In the genomic region with DNA sequence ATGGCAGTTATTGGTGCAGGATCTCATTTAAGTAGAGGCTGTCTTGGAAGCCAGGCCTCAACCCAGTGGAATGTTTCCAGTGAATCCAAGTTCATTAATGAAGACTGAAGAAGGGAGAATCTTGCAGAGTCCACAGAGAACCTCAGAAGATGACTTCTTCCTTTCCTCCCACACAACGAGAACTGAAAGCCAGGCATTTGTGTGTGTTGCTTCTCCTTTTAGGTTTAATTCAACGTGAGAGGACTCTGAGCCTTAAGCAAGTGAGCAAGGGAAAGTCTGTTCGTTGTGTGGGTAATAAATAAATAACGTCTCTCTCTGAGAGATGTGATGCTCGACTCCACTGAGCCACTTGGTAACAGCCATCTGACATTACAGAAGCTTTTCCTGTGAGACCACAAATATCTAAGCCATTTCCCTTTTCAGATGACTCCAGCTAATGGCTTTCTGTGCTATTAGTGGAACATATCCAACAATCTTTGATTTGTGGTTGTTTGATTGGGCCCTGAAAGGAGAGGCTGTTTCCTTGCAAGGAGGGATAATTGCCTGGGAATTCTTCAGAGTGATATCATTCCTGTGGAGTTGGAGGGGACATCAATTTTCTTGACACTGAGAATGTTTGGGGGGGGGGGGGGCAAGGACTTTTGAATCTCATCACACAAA, we compare ENCODE assay signal across 15 mouse cellular contexts.
DNase-seq lines count a peak whose midpoint lies in the region; ATAC-seq and TF ChIP-seq lines count a peak whose summit lies in the region.
"Had no signal": no experiment of that assay in that cellular context is flagged by ENCODE, and none has a peak within 500 bp of the region (broad histone marks: within the 10 kb centered on the region; RNA-seq: fewer than 3 reads in every experiment).

No protein-coding gene starts in this region.

- H3K79me3 ChIP-seq in C2C12 (ENCODE audit: low read depth): no peaks in the 10 kb centered on the region

- WGBS in intestine, embryonic 14.5 days: 21% methylated on average over 5 of the region's 5 CpGs
- WGBS in intestine, postnatal 0 days: 35% methylated on average over 5 of the region's 5 CpGs
- 21% methylated on average over 5 of the region's 5 CpGs for WGBS in kidney, embryonic 16.5 days
- WGBS in forebrain, embryonic 11.5 days: 78% methylated on average over 5 of the region's 5 CpGs

- TF ChIP-seq CTCF in intestine, postnatal 0 days (IDR thresholded peaks at IDR 0.05; ENCODE audit: low read depth): no peak
- no peak for TF ChIP-seq CTCF in C2C12 (IDR thresholded peaks at IDR 0.05; ENCODE audit: control insufficient read depth, insufficient read depth, insufficient read length)

- H3K79me2 ChIP-seq in C2C12 (ENCODE audit: control insufficient read depth, insufficient read depth): no peaks in the 10 kb centered on the region

- H3K27me3 ChIP-seq in intestine, embryonic 14.5 days (replicated peaks; ENCODE audit: control insufficient read depth, insufficient read depth, low read length): no peaks in the 10 kb centered on the region
- H3K27me3 ChIP-seq in intestine, postnatal 0 days (replicated peaks; ENCODE audit: control insufficient read depth, insufficient read depth, low read length): no peaks in the 10 kb centered on the region
- no peaks in the 10 kb centered on the region for H3K27me3 ChIP-seq in C2C12 (ENCODE audit: control insufficient read depth, insufficient read depth, insufficient read length)
- H3K27me3 ChIP-seq in kidney, embryonic 16.5 days (ENCODE audit: insufficient read depth, low read length): no peaks in the 10 kb centered on the region
- no peaks in the 10 kb centered on the region for H3K27me3 ChIP-seq in forebrain, embryonic 11.5 days (ENCODE audit: control insufficient read depth, insufficient read depth, low read length)
- H3K27me3 ChIP-seq: hindbrain, embryonic 13.5 days had no signal

- peaks cover 10% of the 10 kb centered on the region for H3K4me1 ChIP-seq in intestine, embryonic 14.5 days (replicated peaks; ENCODE audit: control insufficient read depth, insufficient read depth, low read length)
- H3K4me1 ChIP-seq in intestine, postnatal 0 days (replicated peaks; ENCODE audit: control insufficient read depth, insufficient read depth, low read length): no peaks in the 10 kb centered on the region
- H3K4me1 ChIP-seq in kidney, embryonic 16.5 days (ENCODE audit: insufficient read depth, low read length): peaks cover 11% of the 10 kb centered on the region
- no peaks in the 10 kb centered on the region for H3K4me1 ChIP-seq in forebrain, embryonic 11.5 days (replicated peaks; ENCODE audit: control insufficient read depth, insufficient read depth, low read length)
- H3K4me1 ChIP-seq: hindbrain, embryonic 13.5 days had no signal

- no peaks in the 10 kb centered on the region for H3K9me3 ChIP-seq in intestine, embryonic 14.5 days (ENCODE audit: control insufficient read depth, low read length)
- no peaks in the 10 kb centered on the region for H3K9me3 ChIP-seq in intestine, postnatal 0 days (ENCODE audit: control insufficient read depth)
- H3K9me3 ChIP-seq in kidney, embryonic 16.5 days (ENCODE audit: low read length): no peaks in the 10 kb centered on the region
- no peaks in the 10 kb centered on the region for H3K9me3 ChIP-seq in forebrain, embryonic 11.5 days (ENCODE audit: control insufficient read depth, low read length)
- H3K9me3 ChIP-seq: hindbrain, embryonic 13.5 days had no signal

- H3ac ChIP-seq in C2C12 (ENCODE audit: control insufficient read depth, insufficient read length, low read depth): no peak overlapping the region

- DNase-seq in intestine, embryonic 14.5 days (ENCODE audit: low spot score): no peak
- peak; percentile 35 for DNase-seq in adipocyte (ENCODE audit: low spot score)
- DNase-seq in forebrain, embryonic 11.5 days (ENCODE audit: low spot score): no peak
- DNase-seq in adrenal gland, adult 2 months: no peak
- DNase-seq in spleen, postnatal 14 days (ENCODE audit: low spot score in 2 of 2): no peak
- DNase-seq: cerebellum, adult 18-20 months; gastrocnemius, postnatal 10 days; liver, postnatal 0 days; midbrain, embryonic 14.5 days; right cerebral cortex, postnatal 14 days had no signal

- no peak overlapping the region for H3K4me3 ChIP-seq in intestine, embryonic 14.5 days (ENCODE audit: low read depth, low read length)
- H3K4me3 ChIP-seq in intestine, postnatal 0 days (ENCODE audit: low read depth, low read length): no peak overlapping the region
- no peak overlapping the region for H3K4me3 ChIP-seq in C2C12 (ENCODE audit: insufficient read depth, poor library complexity, severe bottlenecking)
- no peak overlapping the region for H3K4me3 ChIP-seq in kidney, embryonic 16.5 days (ENCODE audit: low read length)
- no peak overlapping the region for H3K4me3 ChIP-seq in forebrain, embryonic 11.5 days (ENCODE audit: low read depth, low read length)
- H3K4me3 ChIP-seq: hindbrain, embryonic 13.5 days had no signal

- H3K9ac ChIP-seq in intestine, embryonic 14.5 days (ENCODE audit: low read length): no peak overlapping the region
- H3K9ac ChIP-seq in intestine, postnatal 0 days (ENCODE audit: low read depth, low read length): no peak overlapping the region
- no peak overlapping the region for H3K9ac ChIP-seq in kidney, embryonic 16.5 days (replicated peaks; ENCODE audit: low read length)
- H3K9ac ChIP-seq in forebrain, embryonic 11.5 days (ENCODE audit: low read length): no peak overlapping the region
- H3K9ac ChIP-seq: hindbrain, embryonic 13.5 days; liver, postnatal 0 days had no signal

- no peak overlapping the region for H3K4me2 ChIP-seq in intestine, embryonic 14.5 days (ENCODE audit: low read length)
- H3K4me2 ChIP-seq in intestine, postnatal 0 days (replicated peaks; ENCODE audit: low read depth): no peak overlapping the region
- H3K4me2 ChIP-seq in kidney, embryonic 16.5 days (replicated peaks; ENCODE audit: low read depth, low read length): no peak overlapping the region
- H3K4me2 ChIP-seq in forebrain, embryonic 11.5 days (ENCODE audit: low read depth, low read length, severe bottlenecking): no peak overlapping the region
- H3K4me2 ChIP-seq: hindbrain, embryonic 13.5 days had no signal

- H3K36me3 ChIP-seq in intestine, embryonic 14.5 days (ENCODE audit: control insufficient read depth, insufficient read depth, low read length): no peaks in the 10 kb centered on the region
- H3K36me3 ChIP-seq in intestine, postnatal 0 days (ENCODE audit: control insufficient read depth, insufficient read depth): no peaks in the 10 kb centered on the region
- H3K36me3 ChIP-seq in C2C12 (ENCODE audit: control insufficient read depth, insufficient read depth): no peaks in the 10 kb centered on the region
- H3K36me3 ChIP-seq in kidney, embryonic 16.5 days (ENCODE audit: insufficient read depth, low read length): no peaks in the 10 kb centered on the region
- H3K36me3 ChIP-seq in forebrain, embryonic 11.5 days (ENCODE audit: control insufficient read depth, insufficient read depth, low read length): no peaks in the 10 kb centered on the region
- H3K36me3 ChIP-seq: hindbrain, embryonic 13.5 days had no signal

- ATAC-seq in intestine, embryonic 14.5 days (replicated peaks; ENCODE audit: low FRiP score, low TSS enrichment, low read depth): no peak
- ATAC-seq in intestine, postnatal 0 days: no peak
- ATAC-seq in kidney, embryonic 16.5 days (ENCODE audit: low FRiP score, low TSS enrichment): peak; percentile 86
- ATAC-seq in forebrain, embryonic 11.5 days (replicated peaks; ENCODE audit: low FRiP score): no peak
- ATAC-seq: forebrain, embryonic 14.5 days; liver, postnatal 0 days had no signal

- H3K27ac ChIP-seq in intestine, embryonic 14.5 days (ENCODE audit: low read depth): peak overlapping the region; percentile 30; the same call in 1 of the 2 replicates
- H3K27ac ChIP-seq in intestine, postnatal 0 days (ENCODE audit: low read depth, low read length): no peak overlapping the region
- peak overlapping the region; percentile 76 for H3K27ac ChIP-seq in kidney, embryonic 16.5 days (ENCODE audit: low read length)
- H3K27ac ChIP-seq in forebrain, embryonic 11.5 days (ENCODE audit: low read depth, low read length): no peak overlapping the region
- H3K27ac ChIP-seq: hindbrain, embryonic 13.5 days had no signal

TF ChIP-seq in C2C12, 6 proteins besides CTCF, POLR2A, EP300 and RAD21:
- TF ChIP-seq USF1 (IDR thresholded peaks at IDR 0.05; ENCODE audit: low read depth): no peak
- TF ChIP-seq FOSL1 (IDR thresholded peaks at IDR 0.05; ENCODE audit: insufficient read depth, low read length, poor library complexity, severe bottlenecking): peak; percentile 15
- TF ChIP-seq CEBPB (IDR thresholded peaks at IDR 0.05; ENCODE audit: low read depth): no peak
- no peak for TF ChIP-seq MAX (IDR thresholded peaks at IDR 0.05)

Comparison
In these comparisons a context has a peak if more than half of its experiments do, and no peak if none do; other contexts are left out.
1. H3K27ac ChIP-seq: peak in intestine, embryonic 14.5 days (single experiment) and kidney, embryonic 16.5 days (single experiment); none in intestine, postnatal 0 days (single experiment) and forebrain, embryonic 11.5 days (single experiment).